Mouse (Mus musculus) liver, adult 2 months (tissue): ENCODE measurements around the gene Nek8.
"Not testable (repeated sequence)": the region's sequence is repeated elsewhere in the genome, so short reads cannot be mapped to it uniquely, and the experiment has no call there.

ENCODE experiments used
- CTCF ChIP-seq: fragments of 200-500 bp; IDR thresholded peaks from 2 replicates; pipeline ENCODE4 v1.5.1; 2011; ENCODE audit warnings: low read depth, low read length, control low read depth
- POLR2A ChIP-seq: fragments of 200-500 bp; IDR thresholded peaks from 2 replicates; pipeline ENCODE4 v1.6.1; 2011; ENCODE audit warnings: low read length, control low read depth; ENCODE audit not compliant: insufficient read depth; ENCODE audit errors: extremely low read depth

GRCm38 (mm10) chr11:78184702-78185101, 8.2 kb upstream of the Nek8 start:
- not testable (repeated sequence) for TF ChIP-seq CTCF, POLR2A
